ENCODE assay signal across 20 mouse cellular contexts in the genomic region with DNA sequence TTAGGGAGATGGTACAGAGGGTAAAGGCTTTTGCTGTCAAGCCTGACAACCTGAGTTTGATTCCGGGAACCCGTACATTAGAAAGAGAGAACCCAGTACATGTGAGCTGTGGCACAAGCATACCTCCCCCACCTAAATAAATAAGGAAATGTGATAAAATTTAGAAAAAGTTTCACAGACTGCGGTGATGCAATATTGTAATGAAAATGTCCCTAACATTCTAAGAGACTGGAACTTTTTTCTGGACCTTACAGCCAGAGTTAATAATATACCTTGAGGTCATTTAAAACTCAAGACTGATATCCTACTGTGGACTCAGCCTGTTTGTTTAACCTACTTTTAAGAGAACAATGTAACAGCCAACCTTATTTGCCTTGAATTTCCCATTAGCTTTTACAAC.
"Had no signal": no experiment of that assay in that cellular context is flagged by ENCODE, and none has a peak within 500 bp of the region (broad histone marks: within the 10 kb centered on the region; RNA-seq: fewer than 3 reads in every experiment).

No protein-coding gene starts in this region.

- H3K9ac ChIP-seq: limb, embryonic 13.5 days; liver, embryonic 13.5 days; midbrain, embryonic 12.5 days; midbrain, embryonic 15.5 days; neural tube, embryonic 12.5 days; neural tube, embryonic 15.5 days had no signal

- H3K4me3 ChIP-seq: layer of hippocampus, adult 2 months; limb, embryonic 10.5 days; limb, embryonic 13.5 days; liver, embryonic 13.5 days; midbrain, embryonic 12.5 days; midbrain, embryonic 15.5 days; neural tube, embryonic 12.5 days; neural tube, embryonic 15.5 days had no signal

- H3K36me3 ChIP-seq: limb, embryonic 10.5 days; limb, embryonic 13.5 days; liver, embryonic 13.5 days; midbrain, embryonic 12.5 days; midbrain, embryonic 15.5 days; neural tube, embryonic 12.5 days; neural tube, embryonic 15.5 days had no signal

- ATAC-seq: hindbrain, embryonic 16.5 days; midbrain, embryonic 15.5 days had no signal

- H3K4me2 ChIP-seq: limb, embryonic 13.5 days; liver, embryonic 13.5 days; midbrain, embryonic 12.5 days; midbrain, embryonic 15.5 days; neural tube, embryonic 12.5 days; neural tube, embryonic 15.5 days had no signal

- H3K27me3 ChIP-seq: limb, embryonic 13.5 days; liver, embryonic 13.5 days; midbrain, embryonic 12.5 days; midbrain, embryonic 15.5 days; neural tube, embryonic 12.5 days; neural tube, embryonic 15.5 days had no signal

- H3K9me3 ChIP-seq: limb, embryonic 10.5 days; limb, embryonic 13.5 days; liver, embryonic 13.5 days; midbrain, embryonic 12.5 days; midbrain, embryonic 15.5 days; neural tube, embryonic 12.5 days; neural tube, embryonic 15.5 days had no signal

- DNase-seq: kidney, postnatal 25 days; layer of hippocampus, postnatal 36 days; liver, embryonic 13.5 days; lung, adult 2 months; lung, postnatal 36 days; right cerebral cortex, adult 18-20 months; right cerebral cortex, postnatal 14 days; right cerebral cortex, postnatal 4 days; thymus, adult 2 months; thymus, postnatal 14 days; thymus, postnatal 4 days had no signal

- H3K27ac ChIP-seq: kidney, postnatal 0 days; layer of hippocampus, adult 2 months; limb, embryonic 10.5 days; limb, embryonic 13.5 days; liver, embryonic 13.5 days; midbrain, embryonic 12.5 days; midbrain, embryonic 15.5 days; neural tube, embryonic 12.5 days; neural tube, embryonic 15.5 days had no signal

- H3K4me1 ChIP-seq: limb, embryonic 13.5 days; midbrain, embryonic 12.5 days; midbrain, embryonic 15.5 days; neural tube, embryonic 12.5 days; neural tube, embryonic 15.5 days had no signal
